Mouse (Mus musculus) bone marrow, adult 2 months (tissue): ENCODE data around the gene Use1. TPM values are rescaled to one million over a fixed set of nuclear protein-coding genes. Genes with fewer than 3 reads are reported as not detected.
A peak's percentile ranks its signal among the peaks of the same experiment; 100 is the strongest.

Experiments
- H3K27ac ChIP-seq: fragments of 200-500 bp; 2 replicates; pipeline ENCODE4 v1.5.1; 2012; ENCODE audit warnings: low read depth, mild to moderate bottlenecking, control low read depth, inconsistent platforms, low read length; ENCODE audit not compliant: control insufficient read depth, poor library complexity, insufficient read depth
- H3K4me1 ChIP-seq: fragments of 200-500 bp; 2 replicates; pipeline ENCODE4 v1.6.1; 2011; ENCODE audit warnings: low read length; ENCODE audit not compliant: control insufficient read depth, insufficient read depth
- H3K4me3 ChIP-seq: fragments of 200-500 bp; replicated peaks from 2 replicates; pipeline ENCODE3; 2011; ENCODE audit warnings: mild to moderate bottlenecking, low read depth, low read length, control low read depth; ENCODE audit not compliant: control insufficient read depth
- CTCF ChIP-seq: fragments of 200-500 bp; IDR thresholded peaks from 2 replicates; pipeline ENCODE4 v1.5.1; 2011; ENCODE audit warnings: low read length, control low read depth; ENCODE audit not compliant: control insufficient read depth, insufficient read depth
- POLR2A ChIP-seq: fragments of 200-500 bp; IDR thresholded peaks from 2 replicates; pipeline ENCODE4 v1.6.1; 2011; ENCODE audit warnings: low read depth, mild to moderate bottlenecking, control low read depth, low read length, borderline replicate concordance; ENCODE audit not compliant: control insufficient read depth
- WGBS: fragments of 180-500 bp; shearing (Covaris S2); methylation state at CpG from one replicate; pipeline ENCODE4 v1.1.7; 2018; 5-methylcytosine and 5-hydroxymethylcytosine counted together
- polyA plus RNA-seq: library from polyadenylated mRNA; stranded (reverse); fragments of >200 nt; gene quantifications from 2 replicates; pipeline ENCODE4 v1.2.4, GENCODE M21; 2011; ENCODE audit warnings: low replicate concordance; ENCODE audit not compliant: missing spikeins, insufficient read depth, insufficient read length

The Use1 gene
- polyA plus RNA-seq, 1 experiment = 139 TPM

DNA sequence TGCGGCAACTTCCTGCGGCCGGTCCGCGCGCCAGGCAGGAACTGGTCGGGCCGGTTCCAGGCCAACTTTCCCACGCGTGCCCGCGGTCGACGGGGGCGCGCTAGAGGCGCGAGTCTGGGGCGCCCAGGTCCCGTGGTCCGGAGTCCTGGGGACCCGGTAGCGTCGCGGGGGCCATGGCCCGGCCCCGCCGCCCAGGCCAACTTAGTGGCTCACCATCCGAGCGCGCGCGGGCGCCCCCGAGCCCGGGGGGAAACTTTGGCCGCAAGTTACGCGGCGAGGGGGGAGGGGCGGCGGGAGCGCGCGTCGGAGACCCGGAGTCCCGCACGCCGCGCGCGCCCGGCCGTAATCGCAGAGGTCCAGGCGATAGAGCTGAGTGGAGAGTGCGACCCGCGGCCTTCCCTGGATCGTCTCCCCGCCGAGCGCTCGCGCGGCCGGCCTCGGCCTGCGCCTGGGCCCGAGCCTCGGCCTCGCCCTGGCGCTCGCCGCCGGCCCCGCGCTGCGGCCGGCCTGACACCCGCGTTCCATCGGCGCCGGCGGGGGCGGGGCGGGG is 14.8 kb downstream of the Use1 start, which contains the start of gene Nr2f6:
Nr2f6 (minus strand) TSS at position 540 of the 550 bp plus-strand sequence.
- TF ChIP-seq CTCF (no peak), POLR2A (no peak)
- Histone ChIP-seq H3K4me1 (no peaks in the 10 kb centered on the region; the same call in 1 of the 2 replicates), H3K4me3 (peak within 1 kb of the TSS; percentile 67), H3K27ac (peak within 1 kb of the TSS; percentile 65)
- 1% methylated on average over 87 of the region's 89 CpGs for WGBS

DNA sequence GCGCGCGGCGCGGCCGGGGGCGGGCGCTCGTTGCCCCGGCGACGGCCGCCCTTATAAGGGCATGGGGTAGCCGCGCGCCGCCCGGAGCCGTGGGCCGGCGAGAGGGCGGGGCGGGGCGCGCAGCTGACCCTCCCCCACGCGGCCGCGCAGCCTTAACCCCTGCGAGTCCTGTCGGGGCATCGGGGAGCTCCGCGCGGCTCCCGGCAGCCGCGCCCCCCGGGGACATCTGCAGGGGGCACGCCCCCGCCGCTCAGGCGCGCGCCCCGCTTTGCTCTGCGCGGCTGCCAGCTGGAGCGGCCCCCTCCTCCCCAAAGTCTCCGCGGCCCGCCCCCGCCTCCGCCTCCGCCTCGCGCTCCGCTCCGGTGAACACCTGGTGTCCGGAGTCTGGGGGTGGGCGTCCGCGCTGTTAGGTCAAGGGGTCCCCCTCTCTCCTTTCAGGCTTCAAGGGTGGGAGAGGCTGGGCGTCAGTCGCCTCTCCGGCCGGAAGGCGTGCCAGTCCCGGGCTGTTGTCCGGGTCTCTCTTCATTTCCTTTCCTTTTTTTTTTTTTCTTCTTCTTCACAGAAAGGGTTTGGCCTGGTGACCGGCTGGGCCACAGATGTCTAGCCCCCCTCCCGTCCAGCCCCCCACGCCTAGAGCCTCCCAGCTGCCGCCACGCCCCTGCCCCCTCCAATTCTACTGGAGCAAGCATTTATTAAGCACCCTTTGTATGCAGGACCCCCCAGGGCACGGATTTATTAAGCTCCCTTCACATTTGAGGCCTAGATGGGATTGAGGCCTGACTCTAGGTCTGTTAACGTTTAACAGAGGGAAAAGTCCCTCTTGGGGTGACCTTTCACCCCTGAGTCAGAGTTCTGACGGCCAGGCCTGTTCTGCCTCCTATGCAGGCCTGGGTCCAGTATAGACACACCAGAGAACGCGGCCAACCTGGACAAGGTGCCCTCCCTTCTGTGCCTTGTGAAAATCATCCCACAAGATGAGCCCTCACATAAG is 15.6 kb downstream of the Use1 start:
- H3K4me3 ChIP-seq = peak overlapping the region; percentile 67
- 7% methylated on average over 75 of the region's 80 CpGs for WGBS
- no peaks in the 10 kb centered on the region; the same call in 1 of the 2 replicates for H3K4me1 ChIP-seq
- TF ChIP-seq CTCF (no peak), POLR2A (no peak)
- peak overlapping the region; percentile 65 for H3K27ac ChIP-seq

DNA sequence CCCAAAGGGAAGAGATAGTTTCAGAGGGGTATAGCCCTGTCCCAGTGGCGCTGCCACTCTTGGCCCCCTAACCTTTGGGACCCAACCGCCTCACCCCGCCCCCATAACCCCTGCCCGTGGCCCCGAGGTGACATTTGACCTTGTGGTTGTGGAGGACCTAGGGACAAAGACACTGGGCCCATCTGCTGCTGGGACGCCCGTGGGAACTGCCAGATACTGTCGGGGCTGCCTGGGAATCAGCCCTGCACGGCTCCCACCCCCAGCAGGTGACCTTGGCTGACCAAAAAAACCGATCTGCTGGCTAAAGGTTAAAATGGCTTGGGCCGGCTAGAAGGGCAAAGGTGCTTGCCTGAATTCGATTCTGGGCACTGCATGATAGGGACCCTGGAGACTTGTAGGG is 16.7 kb downstream of the Use1 start:
- no peak for TF ChIP-seq POLR2A
- TF ChIP-seq CTCF = no peak
- Histone ChIP-seq H3K4me3 (no peak overlapping the region), H3K27ac (no peak overlapping the region; the same call in 1 of the 2 replicates), H3K4me1 (no peaks in the 10 kb centered on the region; the same call in none of the 2 replicates)
- WGBS = 81% methylated on average over 12 of the region's 12 CpGs

DNA sequence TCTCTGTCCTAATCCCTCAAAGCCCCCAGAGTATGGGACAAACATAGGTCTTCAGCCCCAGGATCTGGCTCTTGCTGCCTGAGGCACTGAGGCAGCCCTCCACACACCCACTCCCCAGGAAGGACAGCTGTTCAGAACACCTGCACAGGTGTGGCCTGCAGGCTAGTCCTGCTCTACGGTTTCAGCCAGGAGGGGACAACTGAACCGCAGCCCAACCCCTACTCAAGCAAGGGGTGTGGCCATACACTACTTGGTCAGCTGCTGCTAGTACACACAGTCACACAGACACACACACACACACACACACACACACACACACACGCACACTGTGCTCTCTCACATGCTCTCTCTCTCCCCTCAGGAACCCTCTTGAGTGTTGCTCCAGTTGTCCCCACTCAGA is 17.2 kb downstream of the Use1 start:
- TF ChIP-seq CTCF (no peak), POLR2A (no peak)
- H3K4me1 ChIP-seq = no peaks in the 10 kb centered on the region; the same call in none of the 2 replicates
- WGBS = 72% methylated on average over 3 of the region's 3 CpGs
- H3K4me3 ChIP-seq = no peak overlapping the region
- H3K27ac ChIP-seq = no peak overlapping the region; the same call in 1 of the 2 replicates

DNA sequence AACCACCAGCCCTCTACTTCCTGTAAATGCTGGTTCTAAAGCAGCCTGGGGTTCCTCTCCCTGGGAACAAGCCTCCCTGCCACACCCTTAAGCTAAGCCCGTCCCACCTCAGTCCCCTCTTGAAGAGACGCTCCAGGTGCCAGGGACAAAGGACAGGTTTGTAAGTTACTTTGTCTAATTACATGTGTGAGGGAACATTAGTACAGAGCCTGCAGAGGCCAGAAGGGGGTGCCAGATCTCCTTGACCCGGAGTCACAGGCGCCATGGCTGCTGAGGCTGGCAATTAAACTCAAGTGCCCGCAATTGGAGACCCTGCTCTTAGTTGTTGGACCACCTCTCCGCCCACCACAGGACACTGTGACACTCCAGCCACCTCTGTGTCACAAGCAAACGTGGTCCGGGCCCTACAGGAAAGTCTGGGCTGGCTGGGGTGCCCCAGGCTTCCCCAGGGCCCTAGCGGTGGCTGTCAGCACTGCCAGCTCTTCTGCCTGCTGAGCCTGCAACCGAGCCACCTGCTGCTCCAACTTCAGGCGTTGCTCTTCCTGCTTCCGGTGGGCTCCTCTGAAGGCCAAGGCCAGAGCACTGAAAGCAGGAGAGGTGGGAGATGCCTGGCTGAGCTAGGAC is 18.7 kb downstream of the Use1 start:
- no peak overlapping the region for H3K4me3 ChIP-seq
- WGBS = 83% methylated on average over 12 of the region's 12 CpGs
- TF ChIP-seq CTCF (peak; percentile 14; the same call in 1 of the 2 replicates), POLR2A (no peak)
- no peaks in the 10 kb centered on the region; the same call in 1 of the 2 replicates for H3K4me1 ChIP-seq
- no peak overlapping the region for H3K27ac ChIP-seq

DNA sequence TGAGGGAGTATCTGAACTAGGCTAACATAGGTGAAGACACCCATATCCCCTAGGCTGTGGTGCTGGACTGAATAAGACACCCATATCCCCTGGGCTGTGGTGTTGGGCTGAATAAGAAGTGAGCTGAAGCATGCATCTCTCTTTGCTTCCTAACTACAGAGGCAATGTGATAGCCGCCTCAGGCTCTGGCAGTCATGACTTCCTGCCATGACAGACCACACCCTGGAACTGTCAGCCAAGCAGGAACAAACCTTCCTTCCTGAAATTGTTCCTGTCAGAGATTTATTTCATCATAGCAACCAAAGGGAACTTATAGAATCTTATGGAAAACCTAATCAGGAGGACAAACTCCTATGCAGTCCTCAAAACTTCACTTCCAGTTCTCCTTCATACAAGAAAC is 21.6 kb downstream of the Use1 start:
- Histone ChIP-seq H3K4me1 (no peaks in the 10 kb centered on the region; the same call in 1 of the 2 replicates), H3K27ac (no peak overlapping the region), H3K4me3 (no peak overlapping the region)
- no peak for TF ChIP-seq CTCF
- TF ChIP-seq POLR2A = no peak
- 16% methylated on average over 1 of the region's 1 CpGs for WGBS

DNA sequence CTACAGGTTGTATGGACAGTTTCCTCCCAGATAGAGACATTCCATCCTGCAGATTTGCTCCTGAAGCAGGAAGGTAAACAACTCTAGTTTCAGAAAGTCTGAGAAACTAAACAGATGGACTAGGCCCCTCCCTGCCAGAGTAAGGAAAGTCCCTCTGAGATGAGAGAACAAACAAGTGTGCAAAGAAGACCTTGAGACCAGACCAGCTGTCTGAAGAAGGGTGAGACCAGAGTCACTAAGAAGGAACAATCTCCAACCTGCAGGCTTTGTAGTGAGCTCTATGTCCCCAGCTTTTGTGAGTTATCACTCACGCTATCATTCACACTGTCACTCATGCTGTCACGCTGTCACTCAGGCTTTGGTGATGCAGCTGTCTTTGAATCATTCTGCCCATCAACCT is 25.0 kb downstream of the Use1 start:
- Histone ChIP-seq H3K4me3 (no peak overlapping the region), H3K27ac (no peak overlapping the region), H3K4me1 (peaks cover 3% of the 10 kb centered on the region; the same call in 1 of the 2 replicates)
- TF ChIP-seq POLR2A (no peak), CTCF (no peak)
- 81% methylated on average over 2 of the region's 2 CpGs for WGBS

DNA sequence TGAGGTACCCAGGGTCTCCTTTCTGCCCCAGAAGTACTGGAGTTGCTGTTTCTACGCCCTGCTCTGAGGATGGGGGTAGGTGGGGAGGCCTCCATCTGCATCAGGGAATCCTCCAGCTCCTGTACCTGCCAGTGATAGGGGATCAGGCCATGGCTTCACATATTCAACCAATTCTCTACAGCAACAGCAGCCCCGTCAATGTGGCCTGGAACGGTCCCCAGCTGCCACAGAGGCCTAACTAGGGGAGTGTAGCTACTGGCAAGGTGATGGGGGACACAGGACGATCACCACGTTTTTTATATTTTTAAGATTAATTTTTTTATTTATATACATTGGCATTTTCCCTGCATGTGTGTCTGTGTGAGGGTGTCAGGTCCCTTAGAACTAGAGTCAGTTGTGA is 25.7 kb downstream of the Use1 start:
- WGBS = 74% methylated on average over 5 of the region's 5 CpGs
- H3K27ac ChIP-seq = no peak overlapping the region
- TF ChIP-seq CTCF (no peak), POLR2A (no peak)
- no peak overlapping the region for H3K4me3 ChIP-seq
- H3K4me1 ChIP-seq = peaks cover 3% of the 10 kb centered on the region; the same call in 1 of the 2 replicates
